Mouse (Mus musculus) kidney, adult 2 months (tissue): ENCODE measurements around the gene Pmepa1.

Experiments
- CTCF ChIP-seq: fragments of 200-500 bp; conservative IDR thresholded peaks from 2 replicates; pipeline ENCODE4 v1.5.1; 2011; ENCODE audit warnings: low read depth, mild to moderate bottlenecking, control low read depth, low read length, moderate library complexity, mixed read lengths; ENCODE audit not compliant: insufficient read depth, insufficient read length
- POLR2A ChIP-seq: fragments of 200-500 bp; IDR thresholded peaks from one replicate; pipeline ENCODE4 v1.6.1; 2011; ENCODE audit warnings: low read depth, low read length, control low read depth

DNA sequence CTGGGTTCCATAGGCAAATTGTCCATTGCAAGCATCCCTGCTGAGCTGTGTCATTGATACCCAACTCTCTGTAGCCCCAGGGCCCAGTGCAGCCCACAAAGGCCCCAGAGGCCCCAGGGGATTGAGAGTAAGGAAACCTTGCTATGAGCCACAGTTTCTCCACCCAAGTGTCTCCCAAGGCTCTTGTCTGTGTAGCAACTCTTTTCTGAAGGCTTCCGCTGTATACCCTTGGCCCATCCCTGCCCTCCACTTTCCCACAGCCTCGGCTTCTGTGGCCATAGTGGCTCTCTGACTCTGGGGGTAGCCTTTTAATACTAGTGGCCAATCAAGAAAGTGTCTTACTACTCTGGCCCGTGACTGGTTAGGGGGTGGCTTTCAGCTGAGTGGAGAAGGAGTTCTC is 72.6 kb downstream of the Pmepa1 start:
- TF ChIP-seq CTCF (no peak), POLR2A (no peak)
